Mouse (Mus musculus) layer of hippocampus, adult 2 months (tissue): ENCODE measurements around the gene Ccng1. TPM values are rescaled to one million over a fixed set of nuclear protein-coding genes. Genes with fewer than 3 reads are reported as not detected.
"Not testable (repeated sequence)": the region's sequence is repeated elsewhere in the genome, so short reads cannot be mapped to it uniquely, and the experiment has no call there.

Experiments
- DNase-seq, 2 experiments: peaks; one replicate each; pipeline ENCODE4 v3.0.0; 2022; ENCODE audit warnings: low spot score in 2 of 2
- H3K27ac ChIP-seq: fragments of 200-600 bp; 2 replicates; pipeline ENCODE4 v1.8.1; 2022
- H3K4me3 ChIP-seq: fragments of 200-600 bp; 2 replicates; pipeline ENCODE4 v1.8.1; 2022; ENCODE audit warnings: mild to moderate bottlenecking
- CTCF ChIP-seq: fragments of 200-600 bp; conservative IDR thresholded peaks from 2 replicates; pipeline ENCODE4 v1.8.1; 2022; ENCODE audit warnings: antibody characterized with exemption, mild to moderate bottlenecking, moderate library complexity
- total RNA-seq, 2 experiments: library from RNA; stranded (reverse); gene quantifications; 2 replicates each; pipeline ENCODE4 v1.2.3; 2021

The Ccng1 gene
- total RNA-seq, 2 experiments from 2014 or later = 63.0 to 63.2 TPM

DNA sequence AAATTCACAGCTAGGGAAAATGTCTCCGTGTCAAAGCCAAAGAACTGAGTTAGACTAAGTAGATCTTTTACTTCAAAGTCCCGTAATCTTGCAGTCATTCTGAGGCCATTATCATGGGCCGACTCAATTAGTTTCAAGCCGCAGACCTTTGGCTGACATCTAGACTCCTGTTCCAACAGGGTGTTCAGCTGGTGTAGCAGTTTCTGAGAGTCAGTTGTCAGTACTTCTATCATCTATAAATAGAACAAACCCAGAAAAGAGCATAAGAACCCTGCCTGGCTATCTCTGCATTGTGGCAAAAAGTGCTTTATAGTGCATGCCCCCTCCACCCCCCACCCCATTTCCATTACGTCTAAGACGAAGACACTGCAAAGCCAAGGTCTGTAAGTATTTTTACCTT lies 1.3 kb downstream of the Ccng1 start:
- DNase-seq = no peak
- Histone ChIP-seq H3K4me3 (peak overlapping the region; percentile 98; the same call in 1 of the 2 replicates), H3K27ac (no peak overlapping the region)
- TF ChIP-seq CTCF = no peak

DNA sequence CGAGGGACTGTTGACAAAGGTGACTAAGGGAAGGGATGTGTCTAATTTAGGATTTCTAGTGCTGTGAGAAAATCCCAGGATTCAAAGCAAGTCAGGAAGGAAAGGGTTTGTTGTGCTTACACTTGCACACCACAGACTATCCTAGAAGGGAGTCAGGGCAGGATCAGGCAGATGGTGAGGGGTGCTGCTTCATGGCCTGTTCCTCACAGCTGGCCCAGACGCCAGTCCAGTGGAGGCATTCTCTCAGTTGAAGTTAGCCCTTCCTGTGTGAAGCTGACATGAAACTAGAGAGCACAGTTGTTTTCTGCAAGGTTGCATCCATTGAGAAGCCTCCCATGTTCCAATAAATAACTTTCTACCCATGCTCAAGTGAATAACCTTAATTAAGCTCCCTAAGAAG lies 7.4 kb downstream of the Ccng1 start:
- no peak overlapping the region for H3K4me3 ChIP-seq
- TF ChIP-seq CTCF = no peak
- H3K27ac ChIP-seq = no peak overlapping the region
- no peak for DNase-seq

DNA sequence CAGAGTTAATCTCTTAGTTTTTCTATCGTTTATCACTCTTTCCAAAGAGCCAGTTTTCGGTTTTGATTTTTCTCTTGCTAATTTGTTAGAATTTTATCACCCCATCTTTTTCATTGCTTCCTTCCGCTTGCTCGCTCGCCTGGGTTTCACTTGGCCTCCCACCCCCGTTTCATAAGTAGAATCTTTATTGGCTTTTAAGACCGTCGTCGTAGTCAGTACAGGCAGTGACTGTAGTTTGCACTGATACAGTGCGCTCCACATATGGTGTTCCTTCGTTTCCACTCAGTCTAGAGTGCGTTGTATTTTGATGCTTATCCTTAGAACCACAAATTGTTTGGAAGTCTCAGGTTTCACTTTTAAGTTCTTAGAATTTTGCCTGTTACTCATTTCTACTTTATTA lies 8.8 kb downstream of the Ccng1 start:
- Histone ChIP-seq H3K27ac (no peak overlapping the region), H3K4me3 (no peak overlapping the region)
- no peak for DNase-seq
- no peak for TF ChIP-seq CTCF

DNA sequence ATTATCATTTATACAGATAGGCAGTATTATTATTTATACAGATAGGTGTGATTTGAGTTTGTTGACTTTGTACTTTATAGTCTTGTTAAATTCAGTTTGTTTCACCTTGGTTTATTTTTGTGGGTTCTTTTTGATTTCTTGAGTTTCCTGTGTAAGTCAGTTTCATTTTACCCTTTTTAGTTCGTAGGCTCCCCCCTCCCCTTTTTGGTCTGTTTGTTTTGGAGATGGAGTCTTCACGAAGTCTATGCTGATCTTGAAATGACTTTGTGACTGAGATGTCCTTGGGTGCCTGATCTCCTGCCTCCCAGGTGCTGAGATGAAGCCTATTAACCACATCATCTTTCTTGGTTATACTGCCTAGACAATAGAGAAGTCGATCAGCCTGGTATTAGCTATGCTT lies 10.8 kb downstream of the Ccng1 start:
- DNase-seq = no peak
- no peak for TF ChIP-seq CTCF
- no peak overlapping the region for H3K27ac ChIP-seq
- no peak overlapping the region for H3K4me3 ChIP-seq

DNA sequence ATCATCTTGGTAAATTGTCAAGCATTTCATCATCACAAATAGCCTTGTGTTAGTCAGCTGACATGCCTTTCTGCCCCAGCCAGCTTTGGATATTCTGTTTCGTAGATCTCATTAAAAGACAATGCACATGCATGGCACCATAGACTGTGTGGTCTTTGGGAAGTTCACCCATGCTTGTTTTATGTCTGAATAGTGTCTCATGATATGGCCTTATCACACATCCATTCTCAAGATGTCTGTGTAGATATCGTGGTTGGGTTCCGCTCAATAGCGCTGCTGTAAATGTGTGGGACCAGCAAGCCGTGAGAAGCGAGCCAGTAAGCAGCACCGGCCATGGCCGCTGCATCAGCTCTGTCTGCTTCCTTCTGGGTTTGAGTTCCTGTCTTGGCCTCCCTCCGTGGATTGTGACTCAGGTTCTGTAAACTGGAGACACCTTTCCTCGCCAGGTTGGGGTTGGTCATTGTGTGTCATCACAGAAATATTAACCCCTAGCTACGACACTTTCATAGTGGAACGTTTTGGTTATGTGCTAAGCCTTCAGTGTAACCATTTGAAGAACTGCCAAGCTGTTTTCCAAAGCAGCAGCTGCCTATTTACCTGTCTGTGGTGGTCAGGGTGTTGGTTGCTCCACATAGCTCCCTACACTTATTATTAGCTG lies 13.4 kb downstream of the Ccng1 start:
- Histone ChIP-seq H3K27ac (no peak overlapping the region), H3K4me3 (no peak overlapping the region)
- TF ChIP-seq CTCF = no peak
- no peak for DNase-seq

DNA sequence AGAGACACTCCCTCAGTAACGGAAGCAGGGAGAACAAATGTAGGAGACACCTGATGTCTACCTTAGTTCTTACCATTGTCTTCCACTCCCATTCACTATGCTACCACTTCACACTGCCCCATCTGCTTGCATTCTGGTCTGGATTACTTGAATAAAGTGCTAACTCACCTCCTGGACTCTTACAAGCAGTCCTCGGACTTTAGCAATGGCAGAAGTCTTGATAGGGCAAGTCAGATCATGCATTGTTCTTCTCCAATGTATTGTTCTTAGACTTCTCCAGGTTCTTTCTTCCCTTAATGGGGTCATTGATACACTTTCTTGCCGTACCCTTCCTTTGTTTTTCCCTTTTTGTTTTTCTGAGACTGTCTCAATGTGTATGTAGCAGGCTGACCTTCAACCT lies 17.7 kb downstream of the Ccng1 start:
- Histone ChIP-seq H3K4me3 (no peak overlapping the region), H3K27ac (no peak overlapping the region)
- no peak for DNase-seq
- TF ChIP-seq CTCF = no peak

DNA sequence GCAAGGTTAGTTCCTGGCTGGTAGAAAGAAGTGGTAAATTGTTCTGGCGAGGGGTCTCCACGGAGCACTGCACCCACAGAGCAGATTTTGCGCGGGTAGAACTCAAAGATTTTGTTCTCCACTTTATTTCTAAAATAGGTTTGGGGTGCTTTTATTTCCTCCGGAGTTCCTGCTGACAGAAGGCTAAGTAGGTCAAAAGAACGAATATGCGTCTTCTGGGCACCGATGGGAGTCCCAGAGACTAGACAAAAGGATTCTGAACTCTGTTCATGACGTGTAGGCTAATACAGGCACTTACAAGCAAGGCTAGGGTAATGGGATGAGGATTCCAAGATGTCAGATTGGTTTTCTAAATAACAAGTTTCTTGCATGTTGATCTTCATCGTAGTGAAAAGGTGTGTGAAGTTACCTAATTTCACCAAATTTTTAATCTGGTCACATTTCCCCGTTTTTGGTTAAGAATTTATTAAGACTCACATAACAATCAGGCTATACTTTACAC lies 20.8 kb downstream of the Ccng1 start:
- TF ChIP-seq CTCF = no peak
- DNase-seq = no peak
- Histone ChIP-seq H3K4me3 (peak overlapping the region; percentile 97), H3K27ac (peak overlapping the region; percentile 92)

DNA sequence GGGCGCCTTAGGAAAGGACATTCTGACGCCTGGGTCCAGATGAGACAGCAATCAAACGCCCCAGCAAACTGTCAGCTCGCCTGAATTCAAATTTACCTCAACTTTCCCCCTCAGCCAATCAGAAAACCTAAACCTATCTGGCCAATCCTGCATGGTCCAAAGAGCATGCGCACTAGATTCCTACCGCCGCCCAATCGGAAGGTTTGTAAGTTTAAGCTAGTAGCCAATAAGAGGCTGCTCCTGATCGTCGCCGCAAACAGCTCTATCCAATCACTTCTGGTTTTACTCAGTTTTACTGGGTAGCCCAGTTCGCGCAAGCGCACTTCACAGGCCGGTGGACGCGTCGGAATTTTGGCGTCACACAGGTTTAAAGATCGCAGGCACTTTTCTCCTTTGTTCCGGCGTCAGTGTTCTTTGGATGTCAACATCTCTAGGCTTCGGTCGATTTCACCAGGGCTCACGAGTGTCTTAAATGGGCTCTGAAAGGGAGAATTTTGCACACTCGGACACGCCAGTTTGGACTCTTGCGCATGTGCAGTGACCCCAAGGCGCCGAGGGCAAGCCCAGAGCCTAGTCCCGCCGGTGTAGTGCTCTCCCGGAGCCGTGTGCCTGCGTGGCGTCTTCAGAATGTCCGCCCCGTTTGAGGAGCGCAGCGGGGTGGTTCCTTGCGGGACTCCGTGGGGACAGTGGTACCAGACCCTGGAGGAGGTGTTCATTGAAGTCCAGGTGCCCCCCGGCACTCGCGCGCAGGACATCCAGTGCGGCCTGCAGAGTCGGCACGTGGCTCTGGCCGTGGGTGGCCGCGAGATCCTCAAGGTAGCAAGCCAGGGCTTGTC lies 21.6 kb downstream of the Ccng1 start, which contains the start of the genes Hmmr and Nudcd2:
Gene Hmmr (minus strand): TSS at position 84 of the 836 bp plus-strand sequence.
Gene Nudcd2 (plus strand): TSS at position 329 of the 836 bp plus-strand sequence.
- peak within 1 kb of the TSS; percentile 97 for H3K4me3 ChIP-seq
- peak within 1 kb of the TSS; percentile 92 for H3K27ac ChIP-seq
- peak; percentile 91 to 97 for DNase-seq
- TF ChIP-seq CTCF = no peak

DNA sequence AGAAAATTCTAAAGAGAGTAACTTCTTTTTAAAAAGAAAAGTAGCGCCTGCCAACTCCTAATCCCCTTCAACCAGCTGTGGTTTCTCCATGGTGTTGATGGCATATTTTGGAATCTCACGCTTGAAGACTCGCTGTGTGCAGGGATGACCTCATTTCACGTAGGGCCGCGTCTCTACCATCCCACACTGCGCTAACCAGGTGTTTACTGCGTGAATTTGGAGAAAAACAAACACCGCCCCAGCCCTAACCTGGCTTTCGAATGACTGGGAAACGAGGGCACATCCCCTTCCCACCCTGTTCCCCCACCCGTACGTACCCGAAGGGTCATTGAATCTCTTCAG lies 22.1 kb downstream of the Ccng1 start:
- Histone ChIP-seq H3K27ac (no peak overlapping the region), H3K4me3 (peak overlapping the region; percentile 27; the same call in 1 of the 2 replicates)
- no peak for TF ChIP-seq CTCF
- no peak for DNase-seq

DNA sequence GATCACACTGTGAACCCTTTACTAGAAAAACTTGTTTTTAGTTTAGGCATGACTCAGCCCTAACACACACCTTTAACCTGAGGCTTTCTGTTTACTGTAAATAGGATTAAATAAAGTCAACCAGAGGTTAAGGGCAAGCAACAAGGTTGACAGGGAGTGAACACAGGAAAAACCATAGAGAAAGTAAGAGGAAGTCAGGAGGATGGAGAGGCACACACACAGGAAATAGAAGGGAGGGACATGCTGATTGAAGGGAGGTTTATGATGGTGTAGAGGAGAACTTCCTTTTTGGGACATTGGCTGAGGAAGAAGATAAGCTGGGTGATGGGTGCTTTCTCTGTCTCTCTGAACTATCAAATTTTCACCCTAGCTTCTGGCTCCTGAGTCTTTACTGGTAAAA lies 36.8 kb downstream of the Ccng1 start:
- Histone ChIP-seq H3K27ac (no peak overlapping the region), H3K4me3 (no peak overlapping the region)
- no peak for TF ChIP-seq CTCF
- no peak for DNase-seq

DNA sequence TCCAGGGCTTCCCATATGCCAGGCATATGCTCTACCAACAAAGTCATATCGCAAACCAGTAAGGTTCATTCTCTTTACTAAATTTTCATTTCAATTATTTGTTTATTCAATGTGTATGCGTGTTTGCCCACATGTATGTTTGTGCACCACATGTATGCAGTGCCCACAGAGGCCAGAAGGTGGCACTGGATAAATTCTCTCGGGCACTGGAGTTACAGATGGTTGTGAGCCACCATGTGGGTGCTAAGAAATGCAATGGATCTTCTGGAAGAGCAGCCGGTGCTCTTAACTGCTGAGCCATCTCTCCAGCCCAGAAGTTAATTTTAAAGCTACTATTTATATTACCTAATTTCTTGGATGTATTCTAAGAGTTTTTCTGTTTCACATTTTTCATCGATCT lies 39.6 kb downstream of the Ccng1 start:
- peak in 1 of 2 experiments; percentile 1 for DNase-seq
- H3K27ac ChIP-seq = no peak overlapping the region
- TF ChIP-seq CTCF = peak; percentile 51
- H3K4me3 ChIP-seq = no peak overlapping the region

DNA sequence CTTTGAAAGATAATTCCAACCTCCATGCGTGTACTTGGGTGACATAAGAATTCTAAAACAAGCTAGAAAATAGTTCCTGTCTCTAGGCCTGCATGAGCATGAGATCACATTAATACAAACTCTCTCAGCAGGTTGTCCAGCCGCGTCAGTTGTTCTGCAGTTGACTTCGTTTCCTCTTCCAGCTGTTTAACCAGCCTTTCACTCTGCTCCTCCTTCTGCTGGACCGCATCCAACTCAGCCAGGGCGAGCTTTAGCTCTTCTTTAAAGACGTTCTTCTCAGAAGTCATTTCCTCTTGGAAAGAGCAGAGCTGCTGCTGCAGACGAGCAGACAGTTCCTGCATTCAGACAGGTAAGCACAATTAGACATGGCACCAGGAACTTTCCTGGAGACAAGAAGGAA lies 41.3 kb downstream of the Ccng1 start:
- Histone ChIP-seq H3K4me3 (no peak overlapping the region), H3K27ac (no peak overlapping the region)
- TF ChIP-seq CTCF = no peak
- no peak for DNase-seq

DNA sequence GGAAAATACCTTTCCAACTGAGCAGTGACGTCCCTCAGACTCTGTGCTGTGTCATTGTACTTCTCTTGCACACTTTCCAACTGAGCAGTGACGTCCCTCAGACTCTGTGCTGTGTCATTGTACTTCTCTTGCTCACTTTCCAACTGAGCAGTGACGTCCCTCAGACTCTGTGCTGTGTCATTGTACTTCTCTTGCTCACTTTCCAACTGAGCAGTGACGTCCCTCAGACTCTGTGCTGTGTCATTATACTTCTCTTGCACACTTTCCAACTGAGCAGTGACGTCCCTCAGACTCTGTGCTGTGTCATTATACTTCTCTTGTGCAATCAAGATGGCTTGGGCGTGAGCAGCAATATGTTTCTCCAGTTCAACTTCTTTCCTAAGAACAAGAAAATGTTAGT lies 45.2 kb downstream of the Ccng1 start:
- not testable (repeated sequence) for DNase-seq, H3K27ac ChIP-seq, H3K4me3 ChIP-seq

Other genes with a start within 250 kb of the Ccng1 start
- gene Mat2b, start 60.1 kb downstream of the Ccng1 start, total RNA-seq = 100 to 1,000 TPM; 125 to 128 TPM
- gene Hmmr, start 21.9 kb downstream of the Ccng1 start, total RNA-seq = under 1 TPM; 0.20 to 0.51 TPM
- gene Nudcd2, start 21.6 kb downstream of the Ccng1 start, total RNA-seq = 10 to 100 TPM; 16.1 to 25.0 TPM